Mouse (Mus musculus): ENCODE measurements at regions not wholly inside any gene's neighbourhood (a gene's known extent, or its start where the extent isn't known, plus 50 kb on each side); places are given as distances from the start of the nearest gene placed in this dataset.

DNA sequence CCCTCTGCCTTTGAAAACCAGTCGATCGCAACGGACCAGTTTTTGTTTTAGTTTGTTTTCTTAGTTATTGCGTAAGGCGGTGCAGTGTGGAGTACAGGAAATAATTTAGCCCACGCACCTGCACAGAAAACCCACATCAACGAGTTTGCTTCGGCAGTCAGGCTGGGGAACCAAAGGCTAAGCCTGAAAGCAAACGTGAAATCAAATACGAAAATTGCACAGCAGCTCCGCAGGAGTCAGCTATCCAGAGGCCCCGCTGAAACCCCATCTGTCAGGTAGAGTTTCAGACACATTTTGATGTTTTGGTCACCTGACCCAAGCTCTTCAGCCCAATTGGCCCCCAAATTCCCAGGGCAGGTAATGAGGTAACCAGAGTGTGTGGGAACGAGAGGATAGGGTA is 435.6 kb upstream of the Atp11b start:
- Histone ChIP-seq H3K4me3 (ENCODE audit: low read depth, low read length) (no peak overlapping the region), H3K4me1 (ENCODE audit: control insufficient read depth, insufficient read depth, low read length) (no peaks in the 10 kb centered on the region), H3K27me3 (ENCODE audit: control insufficient read depth, insufficient read depth, low read length, poor library complexity, severe bottlenecking) (no peaks in the 10 kb centered on the region), H3K9ac (ENCODE audit: low read depth, poor library complexity, severe bottlenecking) (no peak overlapping the region), H3K36me3 (ENCODE audit: control insufficient read depth, insufficient read depth, low read length, poor library complexity, severe bottlenecking) (no peaks in the 10 kb centered on the region), H3K27ac (ENCODE audit: insufficient read depth, low read length) (no peak overlapping the region), H3K9me3 (replicated peaks; ENCODE audit: control insufficient read depth, insufficient read depth, low read length, poor library complexity, severe bottlenecking) (no peaks in the 10 kb centered on the region)
- TF ChIP-seq CTCF (IDR thresholded peaks at IDR 0.05; ENCODE audit: low read depth, low read length) (no peak), EP300 (IDR thresholded peaks at IDR 0.05; ENCODE audit: insufficient read depth, low read depth, low read length) (no peak), POLR2A (IDR thresholded peaks at IDR 0.05; ENCODE audit: insufficient read depth, low read length) (no peak)

DNA sequence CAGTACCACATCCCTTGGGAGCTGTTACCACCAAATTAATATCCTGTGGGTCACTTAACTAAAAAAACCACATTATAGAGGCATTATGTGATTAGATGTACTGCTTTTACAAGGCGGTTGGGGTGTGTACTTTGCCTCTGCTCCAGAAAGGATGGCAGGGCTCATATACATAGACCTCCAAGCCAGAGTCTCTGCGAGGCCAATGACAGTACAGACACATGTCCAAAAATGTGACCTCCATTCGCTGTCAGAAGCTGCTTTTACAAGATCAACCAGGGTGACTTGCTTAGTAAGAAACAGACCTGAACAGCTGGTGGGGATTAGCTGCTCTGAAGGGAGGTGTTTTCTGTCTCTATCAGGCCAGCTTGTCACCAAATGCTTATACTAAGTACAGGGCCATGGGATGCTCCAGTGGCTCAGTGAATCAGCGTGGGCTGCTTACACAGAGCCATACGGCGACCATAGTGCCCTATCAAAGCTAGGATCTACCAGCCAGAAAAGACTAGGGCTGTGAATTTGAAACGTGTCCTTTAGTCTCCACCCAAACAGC is 433.0 kb upstream of the Atp11b start:
- H3K27me3 ChIP-seq (ENCODE audit: control insufficient read depth, insufficient read depth, low read length, poor library complexity, severe bottlenecking), result no peaks in the 10 kb centered on the region
- H3K27ac ChIP-seq (ENCODE audit: insufficient read depth, low read length), result no peak overlapping the region
- H3K9me3 ChIP-seq (replicated peaks; ENCODE audit: control insufficient read depth, insufficient read depth, low read length, poor library complexity, severe bottlenecking), result no peaks in the 10 kb centered on the region
- TF ChIP-seq CTCF (IDR thresholded peaks at IDR 0.05; ENCODE audit: low read depth, low read length) (no peak), EP300 (IDR thresholded peaks at IDR 0.05; ENCODE audit: insufficient read depth, low read depth, low read length) (no peak), POLR2A (IDR thresholded peaks at IDR 0.05; ENCODE audit: insufficient read depth, low read length) (no peak)
- H3K9ac ChIP-seq (ENCODE audit: low read depth, poor library complexity, severe bottlenecking), result no peak overlapping the region
- H3K36me3 ChIP-seq (ENCODE audit: control insufficient read depth, insufficient read depth, low read length, poor library complexity, severe bottlenecking), result no peaks in the 10 kb centered on the region
- H3K4me1 ChIP-seq (ENCODE audit: control insufficient read depth, insufficient read depth, low read length), result no peaks in the 10 kb centered on the region
- no peak overlapping the region for H3K4me3 ChIP-seq (ENCODE audit: low read depth, low read length)

DNA sequence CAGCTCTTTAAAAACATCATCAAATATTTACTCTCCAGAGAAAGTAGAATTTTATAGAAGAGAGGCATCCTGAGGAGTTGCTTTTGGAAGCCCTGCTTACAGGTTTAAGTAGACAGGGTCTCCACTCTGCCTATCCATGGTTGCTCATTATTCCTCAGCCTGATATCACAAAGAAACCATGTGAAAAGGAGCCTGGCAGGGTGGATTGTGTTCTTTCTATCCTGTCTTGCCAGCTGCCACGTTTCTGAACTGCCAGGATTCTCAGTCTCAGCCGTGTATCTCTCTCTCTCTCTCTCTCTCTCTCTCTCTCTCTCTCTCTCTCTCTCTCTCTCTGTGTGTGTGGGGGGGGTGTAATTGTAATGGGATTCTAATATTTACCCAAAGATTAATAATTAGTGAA is 431.9 kb upstream of the Atp11b start:
- no peak overlapping the region for H3K27ac ChIP-seq (ENCODE audit: insufficient read depth, low read length)
- H3K36me3 ChIP-seq (ENCODE audit: control insufficient read depth, insufficient read depth, low read length, poor library complexity, severe bottlenecking), result no peaks in the 10 kb centered on the region
- H3K27me3 ChIP-seq (ENCODE audit: control insufficient read depth, insufficient read depth, low read length, poor library complexity, severe bottlenecking), result no peaks in the 10 kb centered on the region
- H3K4me1 ChIP-seq (ENCODE audit: control insufficient read depth, insufficient read depth, low read length), result no peaks in the 10 kb centered on the region
- no peak overlapping the region for H3K4me3 ChIP-seq (ENCODE audit: low read depth, low read length)
- no peak overlapping the region for H3K9ac ChIP-seq (ENCODE audit: low read depth, poor library complexity, severe bottlenecking)
- no peak for TF ChIP-seq POLR2A (IDR thresholded peaks at IDR 0.05; ENCODE audit: insufficient read depth, low read length)
- no peak for TF ChIP-seq CTCF (IDR thresholded peaks at IDR 0.05; ENCODE audit: low read depth, low read length)
- TF ChIP-seq EP300 (IDR thresholded peaks at IDR 0.05; ENCODE audit: insufficient read depth, low read depth, low read length), result no peak
- H3K9me3 ChIP-seq (replicated peaks; ENCODE audit: control insufficient read depth, insufficient read depth, low read length, poor library complexity, severe bottlenecking), result no peaks in the 10 kb centered on the region

DNA sequence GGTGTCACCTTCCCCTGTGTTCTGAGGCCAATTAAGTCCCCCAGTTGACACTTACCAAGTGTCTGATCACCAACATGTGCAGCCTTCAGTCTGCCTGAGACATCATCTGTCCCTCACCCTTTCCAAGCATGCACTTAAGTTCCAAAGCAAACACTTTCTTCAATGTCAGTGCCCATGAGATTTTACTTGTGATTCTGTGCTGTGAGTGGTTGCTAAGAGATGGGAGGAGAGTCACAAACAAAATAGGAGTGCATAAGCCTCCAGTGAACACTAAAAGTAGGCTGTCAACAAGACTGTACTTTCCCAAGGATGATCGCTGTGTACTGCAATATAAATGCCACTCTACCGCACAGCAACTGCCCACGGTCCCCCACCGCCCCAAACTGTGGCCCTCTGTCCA is 431.0 kb upstream of the Atp11b start:
- H3K9me3 ChIP-seq (replicated peaks; ENCODE audit: control insufficient read depth, insufficient read depth, low read length, poor library complexity, severe bottlenecking), result no peaks in the 10 kb centered on the region
- H3K4me1 ChIP-seq (ENCODE audit: control insufficient read depth, insufficient read depth, low read length), result no peaks in the 10 kb centered on the region
- H3K4me3 ChIP-seq (ENCODE audit: low read depth, low read length), result no peak overlapping the region
- H3K27me3 ChIP-seq (ENCODE audit: control insufficient read depth, insufficient read depth, low read length, poor library complexity, severe bottlenecking), result no peaks in the 10 kb centered on the region
- no peak overlapping the region for H3K27ac ChIP-seq (ENCODE audit: insufficient read depth, low read length)
- TF ChIP-seq POLR2A (IDR thresholded peaks at IDR 0.05; ENCODE audit: insufficient read depth, low read length), result no peak
- TF ChIP-seq EP300 (IDR thresholded peaks at IDR 0.05; ENCODE audit: insufficient read depth, low read depth, low read length), result no peak
- TF ChIP-seq CTCF (IDR thresholded peaks at IDR 0.05; ENCODE audit: low read depth, low read length), result no peak
- H3K9ac ChIP-seq (ENCODE audit: low read depth, poor library complexity, severe bottlenecking), result no peak overlapping the region
- H3K36me3 ChIP-seq (ENCODE audit: control insufficient read depth, insufficient read depth, low read length, poor library complexity, severe bottlenecking), result no peaks in the 10 kb centered on the region

DNA sequence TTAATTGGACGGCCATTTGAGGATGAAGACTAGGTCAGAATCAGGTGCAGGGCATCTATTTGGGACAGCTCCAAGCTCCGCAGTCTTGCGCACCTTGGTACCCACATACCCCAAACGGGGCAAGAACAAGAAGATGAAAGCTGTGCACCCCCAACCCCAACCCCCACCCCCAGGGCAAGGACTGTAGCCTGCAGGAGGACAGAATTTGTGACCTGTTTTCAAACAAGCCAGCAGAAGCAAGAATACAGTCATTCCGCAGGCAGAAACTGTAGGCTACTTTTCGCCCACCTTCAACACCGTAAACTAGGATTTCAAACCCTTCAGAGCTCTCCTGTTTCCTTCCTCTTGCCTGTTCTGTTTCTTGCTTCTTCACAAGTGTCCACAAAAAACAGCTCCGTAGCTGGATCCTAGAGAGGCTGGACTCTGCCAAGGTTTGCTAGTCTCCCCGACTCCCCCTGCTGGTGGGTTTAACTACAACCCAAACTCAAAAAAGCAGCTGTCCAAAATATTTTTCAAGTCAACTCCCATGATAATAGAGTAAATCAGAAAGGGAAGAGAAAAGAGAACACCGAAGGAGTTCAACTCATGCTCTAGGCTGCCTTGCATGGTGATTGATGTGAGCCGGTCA is 430.3 kb upstream of the Atp11b start:
- TF ChIP-seq EP300 (IDR thresholded peaks at IDR 0.05; ENCODE audit: insufficient read depth, low read depth, low read length), result no peak
- no peak for TF ChIP-seq POLR2A (IDR thresholded peaks at IDR 0.05; ENCODE audit: insufficient read depth, low read length)
- TF ChIP-seq CTCF (IDR thresholded peaks at IDR 0.05; ENCODE audit: low read depth, low read length), result peak; percentile 48
- Histone ChIP-seq H3K4me1 (ENCODE audit: control insufficient read depth, insufficient read depth, low read length) (no peaks in the 10 kb centered on the region), H3K27ac (ENCODE audit: insufficient read depth, low read length) (no peak overlapping the region)

DNA sequence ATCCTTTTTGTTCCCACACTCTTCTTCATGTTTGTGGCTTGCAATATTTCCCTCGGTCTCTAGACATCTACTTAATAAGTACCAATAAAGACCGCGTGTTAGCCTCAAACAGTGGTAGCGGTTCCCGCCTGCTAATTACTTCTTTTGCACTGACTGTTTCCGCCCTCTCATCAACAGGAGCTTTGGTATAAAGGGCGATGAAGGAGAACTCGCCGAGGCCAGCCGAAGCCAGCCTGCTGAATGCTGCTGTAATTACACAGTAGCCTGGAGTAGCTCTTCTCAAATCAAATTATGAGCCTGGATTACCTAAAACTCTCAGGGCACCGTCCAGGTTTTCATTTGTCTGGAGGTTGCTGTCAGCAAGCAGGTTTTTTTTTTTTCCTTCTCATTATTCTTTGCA is 429.7 kb upstream of the Atp11b start:
- Histone ChIP-seq H3K36me3 (ENCODE audit: control insufficient read depth, insufficient read depth, low read length, poor library complexity, severe bottlenecking) (no peaks in the 10 kb centered on the region), H3K9me3 (replicated peaks; ENCODE audit: control insufficient read depth, insufficient read depth, low read length, poor library complexity, severe bottlenecking) (no peaks in the 10 kb centered on the region), H3K27me3 (ENCODE audit: control insufficient read depth, insufficient read depth, low read length, poor library complexity, severe bottlenecking) (no peaks in the 10 kb centered on the region), H3K4me1 (ENCODE audit: control insufficient read depth, insufficient read depth, low read length) (no peaks in the 10 kb centered on the region), H3K27ac (ENCODE audit: insufficient read depth, low read length) (no peak overlapping the region), H3K4me3 (ENCODE audit: low read depth, low read length) (no peak overlapping the region), H3K9ac (ENCODE audit: low read depth, poor library complexity, severe bottlenecking) (no peak overlapping the region)
- TF ChIP-seq EP300 (IDR thresholded peaks at IDR 0.05; ENCODE audit: insufficient read depth, low read depth, low read length) (no peak), CTCF (IDR thresholded peaks at IDR 0.05; ENCODE audit: low read depth, low read length) (no peak), POLR2A (IDR thresholded peaks at IDR 0.05; ENCODE audit: insufficient read depth, low read length) (no peak)

More for the DNA sequence above, 430.3 kb upstream of the Atp11b start:
- Histone ChIP-seq H3K36me3 (ENCODE audit: control insufficient read depth, insufficient read depth, low read length, poor library complexity, severe bottlenecking) (no peaks in the 10 kb centered on the region), H3K4me3 (ENCODE audit: low read depth, low read length) (no peak overlapping the region), H3K9me3 (replicated peaks; ENCODE audit: control insufficient read depth, insufficient read depth, low read length, poor library complexity, severe bottlenecking) (no peaks in the 10 kb centered on the region), H3K27me3 (ENCODE audit: control insufficient read depth, insufficient read depth, low read length, poor library complexity, severe bottlenecking) (no peaks in the 10 kb centered on the region), H3K9ac (ENCODE audit: low read depth, poor library complexity, severe bottlenecking) (no peak overlapping the region)
